Mouse (Mus musculus) stomach, embryonic 14.5 days (tissue): ENCODE results near the gene Atp13a4. TPM values are rescaled to one million over a fixed set of nuclear protein-coding genes. Genes with fewer than 3 reads are reported as not detected.

Source experiments
- ATAC-seq: fragments of 200-750 bp; cut with Nextera tagmentation; 2 replicates; pipeline ENCODE4 v1.8.0; 2017; ENCODE audit warnings: low read depth, moderate TSS enrichment; ENCODE audit not compliant: insufficient number of reproducible peaks, insufficient read depth, low FRiP score
- H3K27ac ChIP-seq: fragments of 300-500 bp; sonication (generic); 2 replicates; pipeline ENCODE4 v1.5.1; 2014; ENCODE audit warnings: mild to moderate bottlenecking, low read length, moderate library complexity, mixed read lengths
- H3K27me3 ChIP-seq: fragments of 300-500 bp; sonication (generic); 2 replicates; pipeline ENCODE4 v1.6.1; 2014; ENCODE audit warnings: low read length, control low read depth, mixed read lengths; ENCODE audit not compliant: control insufficient read depth, insufficient read depth
- H3K36me3 ChIP-seq: fragments of 300-500 bp; sonication (generic); 2 replicates; pipeline ENCODE4 v1.6.1; 2014; ENCODE audit warnings: mild to moderate bottlenecking, control low read depth, low read length, moderate library complexity, mixed read lengths; ENCODE audit not compliant: control insufficient read depth, insufficient read depth
- H3K4me1 ChIP-seq: fragments of 300-500 bp; sonication (generic); 2 replicates; pipeline ENCODE4 v1.6.1; 2014; ENCODE audit warnings: low read length, control low read depth, mixed read lengths; ENCODE audit not compliant: control insufficient read depth, insufficient read depth
- H3K4me2 ChIP-seq: fragments of 300-500 bp; sonication (generic); replicated peaks from 2 replicates; pipeline ENCODE4 v1.6.1; 2014; ENCODE audit warnings: low read depth, low read length, control low read depth
- H3K4me3 ChIP-seq: fragments of 300-500 bp; sonication (generic); 2 replicates; pipeline ENCODE4 v1.5.1; 2014; ENCODE audit warnings: low read depth, low read length, control low read depth
- H3K9ac ChIP-seq: fragments of 300-500 bp; sonication (generic); replicated peaks from 2 replicates; pipeline ENCODE4 v1.6.1; 2014; ENCODE audit warnings: low read depth, mild to moderate bottlenecking, control low read depth, low read length, moderate library complexity, mixed read lengths
- H3K9me3 ChIP-seq: fragments of 300-500 bp; sonication (generic); 2 replicates; pipeline ENCODE4 v1.6.1; 2016; ENCODE audit warnings: low read depth, low read length, control low read depth; ENCODE audit not compliant: control insufficient read depth
- whole genome bisulfite sequencing: fragments of 180-500 bp; shearing (Covaris S2); extraction: QIAGEN DNeasy Blood & Tissue Kit; methylation state at CpG from one replicate; pipeline ENCODE4 v1.1.7; 2014; 5-methylcytosine and 5-hydroxymethylcytosine counted together
- polyA plus RNA-seq: library from polyadenylated mRNA; unstranded; fragments of >200 nt; fragmentation: Nextera tagmentation; extraction: Ambion mirVana; gene quantifications from 2 replicates; pipeline ENCODE4 v1.2.1, GENCODE M21; 2014

Gene Atp13a4
- polyA plus RNA-seq: 0.48 TPM in 1 of 2 replicates, not detected in the other

- Histone ChIP-seq H3K4me3 (no peak within 1 kb of the TSS), H3K27ac (no peak within 1 kb of the TSS), H3K9ac (no peak within 1 kb of the TSS), H3K27me3 (no peaks in the 10 kb centered on the region), H3K36me3 (no peaks in the 10 kb centered on the region), H3K9me3 (no peaks in the 10 kb centered on the region), H3K4me1 (no peaks in the 10 kb centered on the region), H3K4me2 (no peak within 1 kb of the TSS)
- no peak for ATAC-seq
- WGBS: 78% methylated on average over 11 of the region's 11 CpGs
Measured at GRCm38 (mm10) chr16:29544829-29545228, at the start of gene Atp13a4. Atp13a4 (minus strand) TSS chr16:29544864.

GRCm38 (mm10) chr16:29592171-29592570 lies 47.5 kb upstream of the Atp13a4 start:
- Histone ChIP-seq H3K9ac (no peak overlapping the region), H3K36me3 (peaks cover 44% of the 10 kb centered on the region), H3K27me3 (no peaks in the 10 kb centered on the region), H3K4me1 (no peaks in the 10 kb centered on the region), H3K4me2 (no peak overlapping the region), H3K4me3 (no peak overlapping the region), H3K27ac (no peak overlapping the region), H3K9me3 (no peaks in the 10 kb centered on the region)
- WGBS: 85% methylated on average over 7 of the region's 7 CpGs
- ATAC-seq: no peak

- 0 out of 2 replicates have a peak, but pooled peaks cover 6% of the 10 kb centered on the region for H3K4me1 ChIP-seq
- H3K9me3 ChIP-seq: no peaks in the 10 kb centered on the region
- peak overlapping the region; percentile 97 for H3K4me3 ChIP-seq
- peak overlapping the region; percentile 91 for H3K9ac ChIP-seq
- no peaks in the 10 kb centered on the region for H3K27me3 ChIP-seq
- 0 out of 2 replicates have a peak, but pooled peaks have one; percentile 12 for ATAC-seq
- WGBS: 8% methylated on average over 12 of the region's 12 CpGs
- H3K36me3 ChIP-seq: no peaks in the 10 kb centered on the region
- no peak overlapping the region for H3K27ac ChIP-seq
- H3K4me2 ChIP-seq: peak overlapping the region; percentile 91
Measured at GRCm38 (mm10) chr16:29579787-29580176, 35.1 kb upstream of the Atp13a4 start.

GRCm38 (mm10) chr16:29579167-29579786 lies 34.6 kb upstream of the Atp13a4 start, which contains the start of gene Opa1:
Opa1 (plus strand) TSS chr16:29579334.
- peak; percentile 99 for ATAC-seq
- H3K27ac ChIP-seq: no peak within 1 kb of the TSS
- under 1% methylated on average over 39 of the region's 39 CpGs for WGBS

GRCm38 (mm10) chr16:29575620-29576019 lies 31.0 kb upstream of the Atp13a4 start:
- no peaks in the 10 kb centered on the region for H3K36me3 ChIP-seq
- ATAC-seq: no peak
- H3K9ac ChIP-seq: no peak overlapping the region
- H3K27me3 ChIP-seq: no peaks in the 10 kb centered on the region
- no peak overlapping the region for H3K27ac ChIP-seq
- 0 out of 2 replicates have a peak, but pooled peaks cover 6% of the 10 kb centered on the region for H3K4me1 ChIP-seq
- 13% methylated on average over 5 of the region's 5 CpGs for WGBS
- no peak overlapping the region for H3K4me2 ChIP-seq
- H3K4me3 ChIP-seq: no peak overlapping the region
- H3K9me3 ChIP-seq: no peaks in the 10 kb centered on the region

More at GRCm38 (mm10) chr16:29579167-29579786, 34.6 kb upstream of the Atp13a4 start, which contains the start of gene Opa1:
- Histone ChIP-seq H3K27me3 (no peaks in the 10 kb centered on the region), H3K9me3 (no peaks in the 10 kb centered on the region), H3K4me3 (peak within 1 kb of the TSS; percentile 97), H3K36me3 (no peaks in the 10 kb centered on the region), H3K9ac (peak within 1 kb of the TSS; percentile 91), H3K4me2 (peak within 1 kb of the TSS; percentile 91), H3K4me1 (0 out of 2 replicates have a peak, but pooled peaks cover 6% of the 10 kb centered on the region)

GRCm38 (mm10) chr16:29574013-29574412 lies 29.3 kb upstream of the Atp13a4 start:
- Histone ChIP-seq H3K4me3 (no peak overlapping the region), H3K9me3 (no peaks in the 10 kb centered on the region), H3K36me3 (no peaks in the 10 kb centered on the region), H3K4me1 (no peaks in the 10 kb centered on the region), H3K27me3 (no peaks in the 10 kb centered on the region), H3K27ac (no peak overlapping the region), H3K9ac (no peak overlapping the region), H3K4me2 (no peak overlapping the region)
- no peak for ATAC-seq
- 65% methylated on average over 4 of the region's 4 CpGs for WGBS

GRCm38 (mm10) chr16:29560869-29561268 lies 16.2 kb upstream of the Atp13a4 start:
- Histone ChIP-seq H3K27me3 (no peaks in the 10 kb centered on the region), H3K4me2 (peak overlapping the region; percentile 11; the same call in 1 of the 2 replicates), H3K9me3 (no peaks in the 10 kb centered on the region), H3K27ac (no peak overlapping the region), H3K4me1 (no peaks in the 10 kb centered on the region), H3K9ac (no peak overlapping the region), H3K36me3 (no peaks in the 10 kb centered on the region), H3K4me3 (no peak overlapping the region)
- WGBS: 4% methylated on average over 7 of the region's 7 CpGs
- ATAC-seq: no peak

GRCm38 (mm10) chr16:29560454-29560853 lies 15.8 kb upstream of the Atp13a4 start:
- Histone ChIP-seq H3K4me1 (no peaks in the 10 kb centered on the region), H3K36me3 (no peaks in the 10 kb centered on the region), H3K9me3 (no peaks in the 10 kb centered on the region), H3K27me3 (no peaks in the 10 kb centered on the region), H3K9ac (no peak overlapping the region), H3K4me3 (no peak overlapping the region), H3K4me2 (peak overlapping the region; percentile 11; the same call in 1 of the 2 replicates), H3K27ac (no peak overlapping the region)
- no peak for ATAC-seq
- WGBS: 40% methylated on average over 10 of the region's 10 CpGs
